Mouse (Mus musculus) neural tube, embryonic 11.5 days (tissue): ENCODE data around the gene Adat1. TPM values are rescaled to one million over a fixed set of nuclear protein-coding genes. Genes with fewer than 3 reads are reported as not detected.

Experiments used
- ATAC-seq: fragments of 200-750 bp; cut with Nextera tagmentation; 2 replicates; pipeline ENCODE4 v1.8.0; 2017; ENCODE audit warnings: moderate number of reproducible peaks, mild to moderate bottlenecking, moderate TSS enrichment, moderate library complexity; ENCODE audit not compliant: insufficient read depth, low FRiP score, low TSS enrichment
- DNase-seq: peaks from one replicate; pipeline ENCODE4 v3.0.0-alpha.2; 2015; ENCODE audit warnings: low spot score
- H3K27ac ChIP-seq: fragments of 300-500 bp; sonication (generic); 2 replicates; pipeline ENCODE4 v1.5.1; 2014; ENCODE audit warnings: low read depth, mild to moderate bottlenecking, low read length
- H3K27me3 ChIP-seq: fragments of 300-500 bp; sonication (generic); 2 replicates; pipeline ENCODE4 v1.6.1; 2014; ENCODE audit warnings: mild to moderate bottlenecking, low read length, mixed read lengths; ENCODE audit not compliant: control insufficient read depth, insufficient read depth
- H3K36me3 ChIP-seq: fragments of 300-500 bp; sonication (generic); 2 replicates; pipeline ENCODE4 v1.6.1; 2014; ENCODE audit warnings: mild to moderate bottlenecking, low read length, moderate library complexity, mixed read lengths; ENCODE audit not compliant: control insufficient read depth, insufficient read depth
- H3K4me1 ChIP-seq: fragments of 300-500 bp; sonication (generic); 2 replicates; pipeline ENCODE4 v1.6.1; 2014; ENCODE audit warnings: low read length, mixed read lengths; ENCODE audit not compliant: control insufficient read depth, insufficient read depth
- H3K4me2 ChIP-seq: fragments of 300-500 bp; sonication (generic); 2 replicates; pipeline ENCODE4 v1.6.1; 2014; ENCODE audit warnings: low read depth, mild to moderate bottlenecking, moderate library complexity
- H3K4me3 ChIP-seq: fragments of 300-500 bp; sonication (generic); 2 replicates; pipeline ENCODE4 v1.5.1; 2014; ENCODE audit warnings: low read depth, low read length
- H3K9ac ChIP-seq: fragments of 300-500 bp; sonication (generic); 2 replicates; pipeline ENCODE4 v1.6.1; 2014; ENCODE audit warnings: mild to moderate bottlenecking, low read length
- H3K9me3 ChIP-seq: fragments of 300-500 bp; sonication (generic); 2 replicates; pipeline ENCODE4 v1.6.1; 2016; ENCODE audit warnings: low read length; ENCODE audit not compliant: control insufficient read depth
- WGBS: fragments of 180-500 bp; shearing (Covaris S2); extraction: QIAGEN DNeasy Blood & Tissue Kit; methylation state at CpG from one replicate; pipeline ENCODE4 v1.1.7; 2014; 5-methylcytosine and 5-hydroxymethylcytosine counted together
- polyA plus RNA-seq: library from polyadenylated mRNA; unstranded; fragments of >200 nt; fragmentation: Nextera tagmentation; extraction: Ambion mirVana; gene quantifications from 2 replicates; pipeline ENCODE4 v1.2.1, GENCODE M21; 2014

Adat1 gene
- polyA plus RNA-seq: 8.7 and 10.1 TPM in 2 replicates

DNA sequence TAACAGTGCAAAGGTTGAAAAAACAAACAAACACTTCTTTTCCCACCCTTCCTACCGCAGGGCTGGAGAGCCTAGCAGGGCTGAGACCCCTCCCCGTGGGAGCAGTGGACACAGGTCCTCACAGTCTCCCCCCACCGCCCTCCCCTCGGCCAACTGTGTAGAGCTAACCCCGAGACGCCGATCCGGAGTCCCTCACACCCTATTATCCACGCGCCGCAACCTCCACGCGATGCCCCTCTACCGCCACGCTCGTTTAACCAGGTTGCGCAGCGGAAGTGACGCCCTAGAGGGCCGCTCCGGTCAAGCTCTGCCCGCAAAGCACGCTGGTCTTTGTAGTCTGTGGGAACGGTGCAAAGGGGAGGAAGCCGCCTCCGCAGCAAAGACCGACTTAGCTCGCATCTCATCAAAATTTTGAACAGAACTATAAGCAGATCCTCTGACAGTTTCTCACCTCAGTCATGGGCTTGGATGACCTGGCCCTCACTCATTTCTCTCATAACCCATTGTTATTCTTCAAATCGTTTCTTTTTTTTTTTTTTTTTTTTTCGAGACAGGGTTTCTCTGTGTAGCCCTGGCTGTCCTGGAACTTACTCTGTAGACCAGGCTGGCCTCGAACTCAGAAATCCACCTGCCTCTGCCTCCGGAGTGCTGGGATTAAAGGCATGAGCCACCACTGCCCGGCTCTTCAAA lies at the start of gene Adat1:
TSS of gene Adat1 (minus strand) at position 290 of the 690 bp plus-strand sequence.
- Histone ChIP-seq H3K4me1 (no peaks in the 10 kb centered on the region), H3K9me3 (no peaks in the 10 kb centered on the region), H3K9ac (peak within 1 kb of the TSS; percentile 53), H3K4me3 (peak within 1 kb of the TSS; percentile 61), H3K36me3 (peaks cover 2% of the 10 kb centered on the region), H3K27ac (no peak within 1 kb of the TSS), H3K27me3 (no peaks in the 10 kb centered on the region), H3K4me2 (peak within 1 kb of the TSS; percentile 71)
- 3% methylated on average over 32 of the region's 33 CpGs for WGBS
- peak; percentile 93 for DNase-seq
- peak; percentile 94 for ATAC-seq

DNA sequence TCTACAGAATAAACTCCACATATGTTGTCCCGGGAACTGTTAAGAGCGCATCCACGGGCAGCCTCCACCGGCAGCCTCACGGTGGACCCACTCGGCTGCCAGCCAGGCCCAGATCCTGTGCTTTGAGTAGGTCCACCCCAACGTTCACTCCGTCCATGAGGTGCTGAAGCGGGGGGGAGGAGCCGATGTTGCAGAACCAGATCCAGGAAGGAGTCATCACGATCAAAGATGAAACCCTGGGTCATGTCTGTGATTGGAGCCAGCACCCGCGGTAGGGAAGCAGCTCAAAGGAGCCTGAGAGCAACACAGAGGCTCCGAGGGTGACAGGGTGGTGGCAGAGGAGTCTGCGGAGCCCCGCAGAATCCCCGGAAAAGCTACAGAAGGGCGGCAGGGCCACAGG lies 45.4 kb upstream of the Adat1 start:
- Histone ChIP-seq H3K4me2 (no peak overlapping the region), H3K9me3 (no peaks in the 10 kb centered on the region), H3K27ac (no peak overlapping the region), H3K9ac (no peak overlapping the region), H3K4me1 (no peaks in the 10 kb centered on the region), H3K4me3 (no peak overlapping the region), H3K27me3 (no peaks in the 10 kb centered on the region), H3K36me3 (no peaks in the 10 kb centered on the region)
- DNase-seq (no peak), ATAC-seq (no peak)
- WGBS: 84% methylated on average over 18 of the region's 18 CpGs

DNA sequence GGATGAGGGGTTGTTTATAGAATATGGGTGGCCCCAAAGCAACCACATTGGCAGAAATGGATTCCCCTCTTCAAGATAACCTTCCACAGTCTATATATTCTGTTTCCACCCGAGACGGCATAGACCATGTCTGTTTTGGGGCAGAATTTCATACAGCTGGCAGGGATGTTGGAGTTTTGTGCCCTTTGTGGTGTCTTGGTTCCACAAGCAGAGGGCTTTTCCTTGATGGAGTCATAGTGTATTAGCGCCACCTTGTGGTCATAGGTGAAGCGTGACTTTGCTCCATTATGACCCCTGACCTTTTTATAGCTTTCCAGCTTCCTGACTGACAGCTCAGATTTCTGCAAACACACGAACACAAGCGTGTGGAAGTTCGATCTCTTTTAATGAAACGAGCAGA lies 42.5 kb upstream of the Adat1 start:
- Histone ChIP-seq H3K4me1 (no peaks in the 10 kb centered on the region), H3K36me3 (no peaks in the 10 kb centered on the region), H3K4me3 (no peak overlapping the region), H3K9me3 (no peaks in the 10 kb centered on the region), H3K27ac (no peak overlapping the region), H3K4me2 (no peak overlapping the region), H3K9ac (no peak overlapping the region), H3K27me3 (no peaks in the 10 kb centered on the region)
- peak; percentile 70 for DNase-seq
- 15% methylated on average over 8 of the region's 8 CpGs for WGBS
- 0 out of 2 replicates have a peak, but pooled peaks have one; percentile 38 for ATAC-seq

GRCm38 (mm10) chr8:112033071-112033470 lies 41.0 kb upstream of the Adat1 start:
- Histone ChIP-seq H3K27me3 (no peaks in the 10 kb centered on the region), H3K27ac (no peak overlapping the region), H3K4me3 (no peak overlapping the region), H3K36me3 (no peaks in the 10 kb centered on the region), H3K9ac (no peak overlapping the region), H3K4me1 (no peaks in the 10 kb centered on the region), H3K9me3 (no peaks in the 10 kb centered on the region), H3K4me2 (no peak overlapping the region)
- ATAC-seq: no peak
- WGBS: 52% methylated on average over 7 of the region's 7 CpGs
- DNase-seq: no peak

DNA sequence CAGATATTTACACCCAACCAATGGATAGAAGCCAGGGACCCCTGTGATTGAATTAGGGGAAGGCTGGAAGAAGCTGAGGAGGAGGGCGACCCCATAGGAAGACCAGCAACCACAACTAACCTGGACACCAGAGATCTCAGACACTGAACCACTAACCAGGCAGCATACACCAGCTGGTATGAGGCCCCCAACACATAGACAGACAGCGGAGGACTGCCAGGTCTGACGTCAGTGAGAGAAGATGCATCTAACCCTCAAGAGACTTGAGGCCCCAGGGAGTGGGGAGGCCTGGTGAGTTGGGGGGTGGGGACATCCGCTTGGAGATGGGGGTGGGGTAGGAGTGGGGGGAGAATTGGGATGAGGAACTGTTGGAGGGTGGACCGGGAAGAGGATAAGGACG lies 38.6 kb upstream of the Adat1 start:
- H3K4me2 ChIP-seq: no peak overlapping the region
- WGBS: 61% methylated on average over 6 of the region's 6 CpGs
- no peak overlapping the region for H3K27ac ChIP-seq
- DNase-seq: no peak
- no peaks in the 10 kb centered on the region for H3K4me1 ChIP-seq
- ATAC-seq: no peak
- H3K27me3 ChIP-seq: no peaks in the 10 kb centered on the region
- no peak overlapping the region for H3K9ac ChIP-seq
- no peak overlapping the region for H3K4me3 ChIP-seq
- no peaks in the 10 kb centered on the region for H3K36me3 ChIP-seq
- no peaks in the 10 kb centered on the region for H3K9me3 ChIP-seq

- Histone ChIP-seq H3K9me3 (no peaks in the 10 kb centered on the region), H3K27me3 (no peaks in the 10 kb centered on the region), H3K27ac (no peak overlapping the region), H3K4me3 (no peak overlapping the region), H3K36me3 (no peaks in the 10 kb centered on the region), H3K4me1 (no peaks in the 10 kb centered on the region), H3K4me2 (no peak overlapping the region), H3K9ac (no peak overlapping the region)
- WGBS: 90% methylated on average over 7 of the region's 7 CpGs
- no peak for ATAC-seq
- no peak for DNase-seq
Measured at GRCm38 (mm10) chr8:112029455-112029854, 37.4 kb upstream of the Adat1 start.

DNA sequence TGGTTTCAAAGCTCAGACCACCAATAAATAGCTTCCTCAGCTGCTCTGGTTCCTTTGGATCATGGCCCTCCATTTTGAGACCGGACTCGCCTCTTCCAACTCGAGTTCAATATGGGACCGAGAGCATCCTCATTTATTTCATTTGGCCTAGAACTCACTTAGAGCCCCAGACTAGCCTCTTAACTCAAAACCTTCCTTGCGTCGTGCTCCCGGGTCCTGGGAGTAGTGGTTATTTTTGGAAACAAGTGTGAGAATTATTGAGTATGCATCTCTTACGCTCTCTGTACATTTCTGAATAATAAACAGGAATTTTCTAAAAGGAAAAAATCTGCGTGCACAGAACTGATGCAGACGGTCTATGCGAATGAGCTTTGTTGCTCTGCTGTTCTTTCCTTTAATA lies 22.8 kb upstream of the Adat1 start, which contains the start of gene Gm6793:
TSS of gene Gm6793 (minus strand) at position 101 of the 400 bp plus-strand sequence.
- peaks cover 16% of the 10 kb centered on the region for H3K4me1 ChIP-seq
- no peaks in the 10 kb centered on the region for H3K27me3 ChIP-seq
- ATAC-seq: no peak
- H3K27ac ChIP-seq: no peak within 1 kb of the TSS
- H3K4me2 ChIP-seq: no peak within 1 kb of the TSS
- DNase-seq: no peak
- H3K36me3 ChIP-seq: peaks cover 2% of the 10 kb centered on the region; the same call in 1 of the 2 replicates
- H3K4me3 ChIP-seq: no peak within 1 kb of the TSS
- WGBS: 93% methylated on average over 11 of the region's 11 CpGs
- no peak within 1 kb of the TSS for H3K9ac ChIP-seq
- H3K9me3 ChIP-seq: no peaks in the 10 kb centered on the region

- ATAC-seq (peak; percentile 60), DNase-seq (no peak)
- no peaks in the 10 kb centered on the region for H3K9me3 ChIP-seq
Measured at GRCm38 (mm10) chr8:112011816-112012242, 19.7 kb upstream of the Adat1 start.

More at GRCm38 (mm10) chr8:112011816-112012242, 19.7 kb upstream of the Adat1 start:
- WGBS: under 1% methylated on average over 40 of the region's 40 CpGs
- H3K4me1 ChIP-seq: peaks cover 16% of the 10 kb centered on the region
- no peaks in the 10 kb centered on the region for H3K27me3 ChIP-seq
- H3K36me3 ChIP-seq: no peaks in the 10 kb centered on the region
- peak overlapping the region; percentile 94 for H3K4me2 ChIP-seq
- peak overlapping the region; percentile 80 for H3K9ac ChIP-seq
- H3K4me3 ChIP-seq: peak overlapping the region; percentile 85
- peak overlapping the region; percentile 60; the same call in 1 of the 2 replicates for H3K27ac ChIP-seq
